Mouse (Mus musculus) cerebellum, adult 2 months (tissue): ENCODE measurements around the gene Eno1. TPM values are rescaled to one million over a fixed set of nuclear protein-coding genes. Genes with fewer than 3 reads are reported as not detected.
"Not testable (repeated sequence)": the region's sequence is repeated elsewhere in the genome, so short reads cannot be mapped to it uniquely, and the experiment has no call there.

Experiments
- DNase-seq, 2 experiments: peaks; one replicate each; pipeline ENCODE4 v3.0.0; 2021
- H3K27ac ChIP-seq: fragments of 200-500 bp; 2 replicates; pipeline ENCODE4 v1.5.1; 2012; ENCODE audit warnings: low read length, control low read depth, inconsistent platforms; ENCODE audit not compliant: insufficient read depth
- H3K27me3 ChIP-seq: fragments of 200-500 bp; 2 replicates; pipeline ENCODE4 v1.6.1; 2012; ENCODE audit warnings: inconsistent platforms, mild to moderate bottlenecking, low read length, moderate library complexity; ENCODE audit not compliant: control insufficient read depth, insufficient read depth
- H3K4me1 ChIP-seq: fragments of 200-500 bp; 2 replicates; pipeline ENCODE4 v1.6.1; 2011; ENCODE audit warnings: low read length; ENCODE audit not compliant: control insufficient read depth, insufficient read depth
- H3K4me3 ChIP-seq: fragments of 200-500 bp; replicated peaks from 2 replicates; pipeline ENCODE3; 2011; ENCODE audit warnings: mild to moderate bottlenecking, low read depth, low read length, control low read depth; ENCODE audit not compliant: insufficient read depth
- CTCF ChIP-seq: fragments of 200-500 bp; IDR thresholded peaks from 2 replicates; pipeline ENCODE4 v1.5.1; 2011; ENCODE audit warnings: low read depth, mild to moderate bottlenecking, control low read depth, low read length, moderate library complexity, borderline replicate concordance; ENCODE audit not compliant: insufficient read depth
- POLR2A ChIP-seq: fragments of 200-500 bp; IDR thresholded peaks from 2 replicates; pipeline ENCODE4 v1.6.1; 2011; ENCODE audit warnings: low read length, control low read depth, borderline replicate concordance; ENCODE audit not compliant: insufficient read depth
- whole genome bisulfite sequencing: fragments of 180-500 bp; shearing (Covaris S2); methylation state at CpG from one replicate; pipeline ENCODE4 v1.1.7; 2018; 5-methylcytosine and 5-hydroxymethylcytosine counted together
- polyA plus RNA-seq: library from polyadenylated mRNA; depleted of rRNA; stranded (reverse); fragments of >200 nt; gene quantifications from 2 replicates; pipeline ENCODE4 v1.2.3, GENCODE M21; 2012

The Eno1 gene
- polyA plus RNA-seq, 1 experiment = 918 TPM

DNA sequence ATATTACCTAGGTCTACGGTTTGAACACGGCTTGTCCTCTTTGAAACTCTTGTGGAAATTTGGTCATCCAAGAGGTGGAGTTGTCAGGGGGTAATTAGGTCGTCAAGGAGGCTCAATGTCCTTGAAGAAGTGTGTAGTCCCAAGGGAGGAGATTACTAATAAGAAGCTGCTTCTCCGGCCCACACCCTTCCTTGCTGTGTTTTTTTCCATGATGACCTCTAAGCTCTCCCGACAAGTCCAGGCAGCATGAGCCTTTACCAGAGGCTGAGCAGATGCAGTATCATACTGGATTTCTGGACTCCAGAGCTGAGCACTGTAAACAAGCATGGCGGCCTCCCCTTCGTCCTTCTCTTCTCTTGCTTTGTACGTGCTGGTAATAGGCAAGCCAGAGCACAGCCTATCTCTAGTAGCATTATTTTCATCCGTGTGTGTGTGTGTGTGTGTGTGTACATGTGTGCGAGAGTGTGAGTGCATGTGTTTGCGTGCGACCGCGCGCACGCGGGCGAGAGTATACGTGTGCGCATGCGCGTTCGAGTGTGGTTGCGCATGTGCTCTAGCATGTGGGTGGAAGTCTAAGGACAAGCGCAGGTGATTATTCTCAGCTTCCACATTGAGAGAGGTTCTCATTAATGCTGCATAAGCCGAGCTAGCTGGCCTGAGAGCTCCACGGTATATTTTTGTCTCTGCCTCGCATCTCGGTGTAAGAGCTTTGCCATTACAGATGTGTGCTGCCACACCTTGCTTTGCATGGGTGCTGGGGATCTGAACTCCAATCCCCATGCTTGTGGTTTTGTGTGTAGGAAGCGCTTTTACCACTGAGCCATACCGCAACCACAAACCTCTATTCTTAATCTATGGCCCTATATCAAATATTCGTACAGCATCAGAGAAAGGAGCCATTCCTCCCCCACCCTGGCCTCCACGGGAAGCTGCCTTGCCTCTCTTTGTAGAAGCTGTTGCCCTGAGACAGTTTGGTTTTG is 32.4 kb downstream of the Eno1 start:
- Histone ChIP-seq H3K27ac (no peak overlapping the region), H3K4me1 (peaks cover 7% of the 10 kb centered on the region; the same call in 1 of the 2 replicates), H3K4me3 (no peak overlapping the region), H3K27me3 (no peaks in the 10 kb centered on the region)
- no peak for DNase-seq
- TF ChIP-seq CTCF (no peak), POLR2A (no peak)
- 90% methylated on average over 33 of the region's 33 CpGs for WGBS

DNA sequence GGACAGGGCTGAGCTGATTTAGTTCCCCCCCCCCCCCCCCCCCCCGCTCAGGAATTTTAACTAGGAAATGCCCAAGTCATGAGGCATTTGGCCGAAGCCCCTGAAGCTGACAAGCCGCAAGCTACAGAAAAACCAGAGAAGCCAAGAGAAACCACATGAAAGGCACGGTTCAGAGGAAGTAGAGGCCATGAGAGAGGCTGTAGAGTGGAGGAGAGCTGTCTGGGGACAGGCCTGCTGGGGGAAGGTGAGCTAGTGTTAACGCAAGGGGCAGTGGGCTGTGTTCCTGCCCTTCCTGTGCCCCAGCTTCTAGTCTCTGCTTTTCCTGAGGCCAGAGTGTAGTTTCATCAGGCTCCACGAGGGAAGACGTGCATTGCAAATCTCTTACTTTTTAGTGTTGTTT is 33.2 kb downstream of the Eno1 start:
- DNase-seq = no peak
- Histone ChIP-seq H3K27me3 (no peaks in the 10 kb centered on the region), H3K4me1 (peaks cover 7% of the 10 kb centered on the region; the same call in 1 of the 2 replicates), H3K27ac (no peak overlapping the region), H3K4me3 (no peak overlapping the region)
- WGBS = 72% methylated on average over 7 of the region's 7 CpGs
- TF ChIP-seq CTCF (no peak), POLR2A (no peak)

DNA sequence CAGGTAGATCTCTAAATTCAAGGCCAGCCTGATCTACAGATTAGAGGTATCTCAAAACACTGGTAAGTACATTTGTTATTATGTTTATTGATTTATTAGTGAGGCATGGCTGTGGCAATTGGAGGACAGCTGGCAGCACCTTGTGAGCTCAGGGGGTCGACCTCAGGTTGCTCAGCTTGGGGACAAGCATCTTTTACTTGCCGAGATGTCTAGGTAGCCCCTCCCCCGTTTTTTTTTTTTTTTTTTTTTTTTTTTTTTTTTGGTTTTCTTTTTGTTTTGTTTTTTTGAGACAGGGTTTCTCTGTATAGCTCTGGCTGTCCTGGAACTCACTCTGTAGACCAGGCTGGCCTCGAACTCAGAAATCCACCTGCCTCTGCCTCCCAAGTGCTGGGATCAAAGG is 34.2 kb downstream of the Eno1 start:
- not testable (repeated sequence) for H3K27me3 ChIP-seq, H3K27ac ChIP-seq, H3K4me3 ChIP-seq, DNase-seq, H3K4me1 ChIP-seq
- WGBS = 73% methylated on average over 4 of the region's 4 CpGs

GRCm38 (mm10) chr4:150272725-150273124 is 36.2 kb downstream of the Eno1 start:
- 14% methylated on average over 9 of the region's 9 CpGs for WGBS
- H3K27me3 ChIP-seq = no peaks in the 10 kb centered on the region
- peaks cover 7% of the 10 kb centered on the region; the same call in 1 of the 2 replicates for H3K4me1 ChIP-seq
- H3K4me3 ChIP-seq = no peak overlapping the region
- no peak for TF ChIP-seq POLR2A
- TF ChIP-seq CTCF = no peak
- no peak overlapping the region for H3K27ac ChIP-seq
- no peak for DNase-seq

DNA sequence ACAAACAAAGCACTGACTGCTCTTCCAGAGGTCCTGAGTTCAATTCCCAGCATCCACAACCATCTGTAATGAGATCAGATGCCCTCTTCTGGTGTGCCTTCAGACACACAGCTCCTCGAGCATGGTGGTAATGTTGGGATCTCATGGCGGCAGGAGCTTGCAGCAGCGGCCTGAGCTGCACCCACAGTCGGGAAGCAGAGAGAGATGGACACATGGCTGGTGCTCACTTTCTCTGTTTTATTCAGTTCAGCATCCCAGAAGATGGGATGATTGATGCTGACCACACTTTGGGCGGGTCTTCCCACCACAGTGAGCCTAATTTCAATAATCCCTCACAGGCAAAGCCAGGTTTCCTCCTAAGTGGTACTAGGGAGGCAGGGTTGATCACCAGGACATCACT is 39.0 kb downstream of the Eno1 start:
- H3K27me3 ChIP-seq = no peaks in the 10 kb centered on the region
- TF ChIP-seq CTCF = no peak
- TF ChIP-seq POLR2A = no peak
- peaks cover 7% of the 10 kb centered on the region; the same call in 1 of the 2 replicates for H3K4me1 ChIP-seq
- 92% methylated on average over 5 of the region's 5 CpGs for WGBS
- H3K27ac ChIP-seq = no peak overlapping the region
- H3K4me3 ChIP-seq = no peak overlapping the region
- no peak for DNase-seq

GRCm38 (mm10) chr4:150279336-150279735 is 42.8 kb downstream of the Eno1 start:
- H3K27me3 ChIP-seq = not testable (repeated sequence)

DNA sequence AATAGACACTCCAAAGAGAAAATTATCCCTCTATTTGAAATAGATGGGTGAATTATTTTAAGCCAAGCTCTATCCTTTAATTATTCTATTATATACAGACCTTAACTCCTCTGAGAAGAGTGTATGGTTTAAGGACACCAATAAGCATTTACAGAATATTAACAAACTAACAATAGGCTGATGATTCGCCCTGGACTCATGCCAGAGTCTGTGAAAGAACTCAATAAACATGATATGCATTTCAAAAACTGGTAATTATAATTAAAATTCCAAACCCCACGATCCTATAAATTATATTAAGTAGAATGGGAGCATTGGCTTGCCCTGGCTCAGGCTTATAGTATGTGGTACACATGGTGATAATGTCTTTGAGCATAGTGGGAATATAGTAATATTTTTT is 43.5 kb downstream of the Eno1 start:
- H3K27me3 ChIP-seq = no peaks in the 10 kb centered on the region
- H3K27ac ChIP-seq = no peak overlapping the region
- H3K4me3 ChIP-seq = no peak overlapping the region
- peaks cover 5% of the 10 kb centered on the region; the same call in 1 of the 2 replicates for H3K4me1 ChIP-seq
- no peak for DNase-seq
- no peak for TF ChIP-seq CTCF
- no peak for TF ChIP-seq POLR2A
- 41% methylated on average over 2 of the region's 2 CpGs for WGBS

More at GRCm38 (mm10) chr4:150279336-150279735, 42.8 kb downstream of the Eno1 start:
- H3K27ac ChIP-seq, DNase-seq, H3K4me3 ChIP-seq, H3K4me1 ChIP-seq: not testable (repeated sequence)
- 84% methylated on average over 7 of the region's 7 CpGs for WGBS

- no peak for TF ChIP-seq CTCF
- TF ChIP-seq POLR2A = no peak
- H3K27ac ChIP-seq = no peak overlapping the region; the same call in 1 of the 2 replicates
- no peak for DNase-seq
- H3K4me3 ChIP-seq = peak overlapping the region; percentile 23
- 49% methylated on average over 4 of the region's 4 CpGs for WGBS
- no peaks in the 10 kb centered on the region for H3K27me3 ChIP-seq
- H3K4me1 ChIP-seq = peaks cover 5% of the 10 kb centered on the region; the same call in 1 of the 2 replicates
These were observed 43.9 kb downstream of the Eno1 start for GRCm38 (mm10) chr4:150280459-150280858.
